Mouse (Mus musculus): Measurements from ENCODE around the gene Gm34302. TPM values are rescaled to one million over a fixed set of nuclear protein-coding genes. Genes with fewer than 3 reads are reported as not detected.

Gm34302 gene
- 10 to 100 TPM; 44.8 to 45.3 TPM for total RNA-seq (2021)
- long read RNA-seq, experiment 1, transcript Gm34302-201 (3 exons, 243 nt), result major isoform, 9 of 10 reads
- long read RNA-seq, experiment 1, partial matches to known transcripts, result 0 of 10 reads
- long read RNA-seq, experiment 1, other reads (novel, unspliced or antisense), result 1 of 10 reads
- long read RNA-seq, experiment 2, partial matches to known transcripts, result 0 of 8 reads
- long read RNA-seq, experiment 2, other reads (novel, unspliced or antisense), result 4 of 8 reads

- DNase-seq (ENCODE audit: low spot score in 2 of 2), result no peak
Measured at GRCm38 (mm10) chr3:63483726-63484125, at the start of gene Gm34302. TSS of gene Gm34302 (minus strand) at chr3:63483879.

DNA sequence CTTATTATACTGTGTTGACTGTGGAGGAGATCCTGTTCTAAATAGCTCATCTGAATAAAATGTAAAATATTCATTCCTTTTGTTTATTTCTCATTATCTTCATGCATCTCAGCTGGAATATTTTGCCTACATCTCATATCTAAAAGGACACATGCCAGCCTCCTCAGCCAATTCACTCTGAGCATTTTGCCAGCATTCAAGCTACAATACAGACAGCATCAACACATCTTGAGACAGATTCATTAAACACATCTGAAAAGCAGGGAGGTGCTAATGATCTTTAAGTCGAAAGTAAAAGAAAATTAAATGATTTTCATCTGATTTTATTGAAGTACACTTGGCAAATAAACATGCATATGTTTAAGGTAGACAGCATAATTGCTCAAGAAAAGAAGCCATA is 48.2 kb upstream of the Gm34302 start:
- DNase-seq (ENCODE audit: low spot score in 2 of 2), result no peak

GRCm38 (mm10) chr3:63517681-63518080 is 34.0 kb upstream of the Gm34302 start:
- DNase-seq (ENCODE audit: low spot score in 2 of 2), result no peak

DNA sequence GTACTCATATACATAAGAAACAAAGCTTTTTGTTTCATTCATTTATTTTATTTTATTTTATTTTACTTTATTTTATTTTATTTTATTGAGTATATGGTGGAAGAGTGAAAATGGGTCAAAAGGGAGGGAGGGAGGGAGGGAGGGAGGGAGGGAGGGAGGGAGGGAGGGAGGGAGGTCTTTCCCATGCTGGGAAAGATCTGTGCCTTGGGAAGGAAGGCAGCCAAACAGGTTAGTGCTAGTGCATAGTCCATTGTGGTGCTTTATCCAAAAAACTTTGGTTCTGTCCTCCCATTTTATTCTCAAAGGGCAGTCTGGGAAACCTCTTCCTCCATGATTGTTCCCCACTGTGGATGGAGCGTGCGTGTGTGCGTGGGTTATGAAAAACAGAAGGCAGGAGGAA is 32.6 kb upstream of the Gm34302 start:
- DNase-seq (ENCODE audit: low spot score in 2 of 2), result peak; percentile 23 to 53

- DNase-seq (ENCODE audit: low spot score in 2 of 2), result no peak
Measured at GRCm38 (mm10) chr3:63511316-63511715, 27.6 kb upstream of the Gm34302 start.

DNA sequence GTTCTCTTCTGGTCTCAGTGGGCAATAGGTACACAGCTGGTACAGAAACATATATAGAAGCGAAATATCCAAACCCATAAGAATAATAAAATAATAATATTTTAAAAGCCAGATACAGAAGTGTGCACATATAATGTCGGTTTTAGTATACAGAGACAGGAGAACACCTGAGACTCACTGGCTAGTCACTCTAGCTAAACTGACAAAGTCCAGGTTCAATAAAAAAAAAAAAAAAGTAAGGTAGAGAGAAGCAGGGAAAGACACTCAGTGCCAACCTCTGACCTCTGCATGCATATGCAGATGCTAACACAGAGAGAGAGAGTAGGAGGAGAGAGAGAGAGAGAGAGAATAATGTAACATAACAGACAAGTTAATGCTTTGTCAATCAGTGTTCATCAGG is 25.8 kb upstream of the Gm34302 start:
- DNase-seq (ENCODE audit: low spot score in 2 of 2), result no peak

DNA sequence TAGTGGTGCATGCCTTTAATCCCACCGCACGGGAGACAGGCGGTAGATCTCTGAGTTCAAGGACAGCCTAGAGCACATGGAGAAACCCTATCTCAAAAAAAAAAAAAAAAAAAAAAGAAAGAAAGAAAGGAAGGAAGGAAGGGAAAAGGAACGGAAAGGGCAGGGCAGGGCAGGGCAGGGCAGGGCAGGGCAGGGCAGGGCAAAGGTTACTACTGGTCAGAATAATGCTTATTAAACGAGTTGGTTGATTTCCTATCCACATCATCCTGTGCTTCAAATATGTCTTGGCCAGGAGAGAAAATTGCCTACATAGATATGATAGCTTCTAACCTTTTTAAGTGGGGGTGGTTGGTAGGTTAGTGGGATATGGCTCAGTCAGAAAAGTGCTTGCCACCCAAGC is 25.2 kb upstream of the Gm34302 start:
- DNase-seq (ENCODE audit: low spot score in 2 of 2), result no peak

DNA sequence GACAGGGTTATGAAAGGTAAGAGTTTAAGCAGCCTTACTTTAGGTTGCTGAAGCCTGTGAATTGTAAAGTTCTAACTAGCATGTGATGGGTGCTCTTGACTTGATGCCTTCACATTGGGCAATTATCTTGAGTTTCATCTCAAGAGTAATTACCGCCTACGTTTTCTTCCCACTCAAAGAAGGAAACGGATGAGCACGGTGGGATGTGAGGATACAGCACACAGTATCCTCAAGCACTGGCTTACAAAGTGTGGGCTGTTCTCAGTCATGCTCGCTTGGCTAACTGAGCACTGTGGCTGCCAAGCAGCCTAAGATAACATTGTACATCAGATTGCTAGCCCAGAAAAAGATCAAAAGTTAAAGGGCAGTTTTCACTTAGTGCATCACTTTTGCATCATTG is 20.8 kb upstream of the Gm34302 start:
- no peak for DNase-seq (ENCODE audit: low spot score in 2 of 2)

DNA sequence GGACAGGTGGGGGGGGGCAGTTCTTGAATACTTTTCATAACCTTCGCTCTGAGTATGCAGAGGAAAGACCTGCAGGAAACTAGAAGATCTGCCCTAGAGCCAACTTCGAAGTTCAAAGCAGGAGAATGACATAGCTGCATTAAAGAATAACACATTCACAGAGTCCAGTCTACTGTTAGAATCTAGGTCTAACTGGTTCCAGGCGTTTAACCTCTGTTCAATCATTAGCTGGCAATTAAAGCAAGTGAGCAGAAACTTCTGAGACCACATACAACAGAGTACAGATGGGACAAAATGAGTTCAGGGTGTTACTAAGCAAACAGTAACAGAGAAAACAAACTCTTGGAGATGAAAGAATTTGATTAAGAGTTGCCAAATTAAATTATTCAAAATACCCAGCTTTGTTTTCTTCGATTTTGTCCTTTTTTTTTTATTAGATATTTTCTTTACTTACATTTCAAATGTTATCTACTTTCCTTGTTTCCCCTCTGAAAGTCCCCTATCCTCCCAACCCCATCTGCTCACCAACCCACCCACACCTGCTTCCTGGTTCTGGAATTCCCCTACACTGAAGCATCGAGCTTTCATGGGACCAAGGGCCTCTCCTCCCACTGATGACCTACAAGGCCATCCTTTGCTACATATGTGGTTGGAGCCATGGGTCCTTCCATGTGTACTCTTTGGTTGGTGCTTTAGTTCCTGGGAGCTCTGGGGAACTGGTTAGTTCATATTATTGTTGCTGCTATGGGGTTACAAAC is 11.1 kb upstream of the Gm34302 start:
- DNase-seq (ENCODE audit: low spot score in 2 of 2), result no peak

DNA sequence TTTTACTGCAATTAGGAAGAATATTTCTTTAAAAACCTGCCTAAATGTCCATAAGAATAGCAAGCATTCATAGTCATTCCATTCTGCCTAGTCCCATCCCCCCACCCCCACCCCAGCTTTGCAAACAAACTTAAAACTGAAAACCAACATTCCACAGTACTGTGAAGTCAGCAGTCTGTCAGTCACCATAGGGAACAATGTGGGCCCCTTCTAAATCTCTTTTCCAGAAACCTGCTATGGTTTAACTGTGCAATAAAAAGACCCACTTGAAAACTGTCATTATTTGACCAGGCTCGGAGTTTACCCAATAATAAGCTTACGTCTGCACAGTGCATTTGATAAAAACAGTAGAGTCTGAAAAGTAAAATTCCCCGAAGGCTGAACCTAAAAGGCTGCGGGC is 9.9 kb upstream of the Gm34302 start:
- DNase-seq (ENCODE audit: low spot score in 2 of 2), result no peak

DNA sequence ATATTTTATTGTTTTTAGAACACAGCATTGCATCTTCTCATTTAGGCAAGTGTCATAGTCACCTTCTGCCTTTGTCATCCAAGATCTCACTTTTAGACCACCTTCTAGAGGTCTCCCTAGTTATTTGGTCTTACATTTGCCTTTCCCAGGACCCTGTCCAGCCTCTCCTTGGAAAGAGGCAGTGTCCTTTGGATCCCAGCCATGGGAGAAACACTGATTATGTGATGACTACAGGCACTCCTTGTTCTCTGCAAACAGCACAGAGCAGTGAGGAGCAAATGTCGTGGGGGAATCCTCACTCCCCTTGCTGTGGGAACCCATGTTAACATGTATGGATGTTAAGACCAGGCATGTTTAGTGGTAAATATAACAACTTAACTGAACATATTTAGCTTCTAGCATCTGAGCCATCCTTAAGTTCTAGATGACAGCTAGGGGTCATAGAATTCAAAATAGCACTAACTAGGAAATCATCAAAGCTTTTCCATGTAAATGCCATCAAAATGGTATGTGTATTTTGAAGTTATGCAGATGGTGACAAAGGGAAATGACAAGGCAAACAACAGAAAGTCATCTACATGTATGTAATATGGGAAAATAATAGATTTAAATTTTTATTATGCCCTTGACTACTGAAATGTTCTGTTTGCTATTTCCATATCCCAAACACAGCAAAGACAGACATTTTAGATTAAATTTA is 43.1 kb downstream of the Gm34302 start:
- DNase-seq (ENCODE audit: low spot score in 2 of 2), result no peak

DNA sequence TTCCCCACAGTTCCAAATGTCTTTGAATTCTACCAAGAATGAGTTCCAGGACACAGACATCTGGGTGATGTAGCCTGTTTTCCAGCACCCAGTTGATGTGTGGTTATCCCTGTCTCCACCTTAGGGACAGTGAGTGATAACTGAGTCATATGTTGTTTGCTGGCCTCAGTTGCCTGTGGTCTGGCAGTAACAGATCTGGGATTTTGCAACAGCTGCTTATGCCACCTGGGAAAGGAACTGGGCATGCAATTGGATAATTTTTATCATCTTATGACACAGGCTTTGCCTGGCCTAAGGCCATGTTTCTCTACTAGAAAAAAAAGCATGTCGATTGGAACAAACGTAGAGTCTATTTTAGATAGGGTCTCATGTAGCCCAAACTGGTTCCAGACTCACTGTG is 43.9 kb downstream of the Gm34302 start:
- peak in 1 of 2 experiments; percentile 9 for DNase-seq (ENCODE audit: low spot score in 2 of 2)

- no peak for DNase-seq (ENCODE audit: low spot score in 2 of 2)
Measured at GRCm38 (mm10) chr3:63438898-63439297, 44.8 kb downstream of the Gm34302 start.

Other genes with a start within 250 kb of the Gm34302 start
- gene Mme, start 242.3 kb downstream of the Gm34302 start, total RNA-seq (2021), result 10 to 100 TPM in 1 of 2 experiments, 1 to 10 TPM in 1; 9.4 to 11.0 TPM

Data from gastrocnemius, postnatal 4 days (tissue).